Mouse (Mus musculus): Measurements from ENCODE around the gene Hrc.

Hrc gene

DNA sequence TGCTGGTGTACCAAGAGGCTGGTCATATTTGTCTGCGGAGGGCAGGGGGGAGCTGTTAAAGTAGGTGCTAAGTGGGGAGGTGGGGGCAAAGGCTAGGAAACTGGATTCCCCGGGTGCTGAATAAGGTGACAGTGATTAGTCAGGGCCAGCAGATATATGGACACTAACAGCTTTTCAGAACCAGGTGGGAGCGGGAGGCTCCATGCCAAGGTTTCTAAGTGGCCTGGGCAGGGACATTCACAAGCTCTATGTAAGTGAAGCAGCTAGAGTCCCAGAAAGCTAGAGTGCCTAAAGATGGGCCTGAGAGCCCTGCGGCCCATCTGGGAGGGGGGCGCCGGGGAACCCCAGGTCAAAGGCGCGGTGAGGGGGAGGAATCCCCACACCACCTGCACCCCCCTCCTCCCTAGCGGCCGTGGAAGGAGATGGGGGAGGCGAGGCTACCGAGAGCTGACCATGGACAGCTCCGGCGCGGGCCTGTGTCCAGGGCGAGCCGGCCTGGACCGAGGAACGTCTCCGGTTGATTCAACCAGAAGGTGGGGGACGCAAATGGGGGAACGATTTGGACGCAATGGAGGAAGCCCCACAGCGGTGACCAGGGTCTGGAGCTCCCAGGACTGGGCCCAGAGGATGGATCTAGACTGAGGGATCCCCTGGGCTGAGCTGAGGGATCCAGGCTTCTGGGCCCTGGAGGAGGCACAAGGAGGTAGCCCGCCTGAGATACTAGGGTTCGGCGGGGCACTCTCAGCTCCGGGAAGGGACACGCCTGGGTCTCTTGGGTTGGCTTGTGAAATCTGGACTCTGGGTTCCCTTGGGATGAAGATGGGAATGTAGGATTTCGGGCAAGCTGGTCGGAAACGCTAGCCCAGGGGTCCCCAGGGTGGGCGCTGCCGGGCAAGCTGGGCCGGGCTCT, 30.9 kb downstream of the Hrc start:
- no peak for DNase-seq (ENCODE audit: extremely low read depth, low read depth)

DNA sequence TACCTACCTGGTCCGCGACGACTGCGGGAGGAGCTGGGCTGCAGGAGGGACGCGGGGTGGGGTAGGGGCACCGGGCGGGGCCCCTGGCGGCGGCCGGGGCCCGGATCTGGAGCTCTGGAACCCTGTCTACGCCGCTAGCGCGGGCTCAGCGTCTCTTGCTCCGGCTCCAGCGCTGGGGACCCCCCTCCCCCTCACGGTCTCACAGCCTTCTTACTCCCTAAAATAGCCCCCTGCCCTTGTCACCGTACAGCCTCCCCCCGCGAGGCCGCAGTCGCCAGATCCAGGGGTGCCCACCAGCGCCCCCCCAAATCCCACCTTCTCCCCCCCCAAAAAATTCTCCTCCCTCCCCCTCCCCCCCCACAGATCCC, 31.5 kb downstream of the Hrc start, which contains the start of gene Ppfia3:
TSS of gene Ppfia3 (minus strand) at position 368 of the 368 bp plus-strand sequence.
- no peak for DNase-seq (ENCODE audit: extremely low read depth, low read depth)

- peak; percentile 81 for DNase-seq (ENCODE audit: extremely low read depth, low read depth)
Observed at GRCm38 (mm10) chr7:45367020-45367880, 32.2 kb downstream of the Hrc start.

DNA sequence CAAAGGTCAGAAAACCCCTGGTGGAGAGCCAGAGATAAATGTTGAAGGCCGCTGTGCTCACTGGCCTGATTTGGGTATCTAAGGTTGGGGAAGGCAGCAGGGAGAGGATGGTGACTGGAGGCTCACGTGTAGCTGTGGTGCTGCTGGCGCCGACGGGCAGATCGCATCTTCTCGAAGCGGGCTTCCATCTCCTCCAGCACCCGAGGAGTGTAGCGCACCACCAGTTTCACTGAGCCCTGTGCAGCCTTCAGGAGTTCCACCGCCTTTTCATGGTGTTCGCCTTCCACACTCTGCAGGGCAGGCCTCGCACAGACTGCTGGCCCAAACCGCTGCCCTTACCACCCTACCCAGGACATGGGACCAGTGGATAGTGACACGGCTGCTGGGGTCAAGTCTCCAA, 33.1 kb downstream of the Hrc start:
- DNase-seq (ENCODE audit: extremely low read depth, low read depth): no peak

GRCm38 (mm10) chr7:45369022-45369745, 34.1 kb downstream of the Hrc start:
- DNase-seq (ENCODE audit: extremely low read depth, low read depth): no peak

GRCm38 (mm10) chr7:45369836-45370474, 34.9 kb downstream of the Hrc start:
- DNase-seq (ENCODE audit: extremely low read depth, low read depth): no peak

DNA sequence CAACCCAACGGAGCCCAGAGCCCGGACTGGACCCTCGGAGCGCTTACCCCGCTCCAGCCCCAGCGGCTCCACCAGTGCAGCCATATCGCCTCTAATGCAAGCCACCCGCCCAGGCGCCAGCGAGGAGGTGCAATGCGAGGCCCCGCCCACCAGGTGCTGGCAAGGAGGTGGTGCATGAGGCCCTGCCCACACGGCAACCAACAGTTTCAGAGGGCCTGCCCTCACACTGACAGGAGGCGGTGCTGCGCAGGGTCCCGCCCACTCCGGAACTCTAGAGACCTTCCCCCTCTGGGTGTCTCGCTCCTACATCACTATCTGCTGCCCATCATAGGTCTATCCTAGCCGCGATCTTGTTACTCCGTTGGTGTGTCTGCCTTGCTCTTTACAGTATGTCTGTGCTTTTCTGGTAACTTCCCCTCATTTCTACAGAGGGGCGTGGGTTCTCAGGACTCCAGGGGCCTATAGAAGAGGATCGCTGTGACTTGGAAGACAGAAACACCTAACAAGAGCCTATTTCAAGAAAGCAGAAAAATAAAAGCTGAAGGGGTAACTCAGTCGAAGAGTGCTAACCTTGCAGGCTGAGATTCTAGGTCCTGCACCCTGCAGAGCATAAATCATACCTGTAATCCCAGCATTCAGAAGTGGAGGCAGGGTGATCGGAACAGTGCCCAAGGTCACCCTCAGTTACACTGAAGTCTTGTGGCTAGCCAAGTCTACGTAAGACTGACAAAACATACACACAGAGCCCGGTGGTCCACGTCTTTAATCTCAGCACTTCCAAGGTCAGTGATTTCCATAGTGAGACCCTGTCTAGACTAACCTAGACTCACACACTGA, 35.6 kb downstream of the Hrc start, which contains the start of gene Lin7b:
TSS of gene Lin7b (minus strand) at position 109 of the 837 bp plus-strand sequence.
- DNase-seq (ENCODE audit: extremely low read depth, low read depth): peak; percentile 70

DNA sequence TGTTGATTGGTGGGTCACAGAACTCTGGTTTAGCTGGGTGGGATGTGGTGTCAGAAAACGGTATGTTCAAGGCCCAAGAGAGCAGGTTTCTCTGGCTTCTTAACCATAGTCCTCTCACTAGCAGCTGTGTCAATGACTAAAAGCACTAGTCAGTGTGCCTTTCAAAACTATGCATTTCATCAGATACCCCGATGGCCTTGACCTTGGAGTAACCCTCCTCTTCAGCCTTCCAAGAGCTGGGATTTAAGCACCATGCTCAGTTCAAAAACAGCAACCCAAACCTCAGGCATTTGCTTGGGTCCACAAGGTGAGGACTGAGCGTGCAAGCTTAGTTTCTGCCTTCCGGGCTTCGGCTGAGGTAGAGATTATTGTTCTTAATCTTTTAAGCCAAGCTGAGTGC, 37.3 kb downstream of the Hrc start:
- no peak for DNase-seq (ENCODE audit: extremely low read depth, low read depth)

DNA sequence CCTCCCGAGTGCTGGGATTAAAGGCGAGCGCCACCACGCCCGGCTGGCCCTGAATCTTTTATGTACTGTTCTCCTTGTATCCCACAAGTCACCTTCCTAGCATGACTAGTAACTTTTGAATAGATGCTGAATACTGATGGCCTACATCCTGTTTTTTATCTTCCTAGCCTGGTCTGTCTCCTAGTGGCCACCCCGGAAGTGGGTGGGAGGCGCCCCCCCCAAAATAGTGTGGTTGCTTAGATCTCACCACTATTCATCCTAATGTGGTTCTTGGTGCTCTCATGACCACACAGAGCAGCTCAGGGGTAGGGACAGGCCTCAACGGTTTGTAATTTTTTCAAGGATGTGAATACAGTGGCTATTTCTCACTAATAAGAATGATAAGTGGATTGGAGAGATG, 39.5 kb downstream of the Hrc start:
- DNase-seq (ENCODE audit: extremely low read depth, low read depth): peak; percentile 76

- DNase-seq (ENCODE audit: extremely low read depth, low read depth): no peak
Observed at GRCm38 (mm10) chr7:45376057-45376456, 41.0 kb downstream of the Hrc start.

- no peak for DNase-seq (ENCODE audit: extremely low read depth, low read depth)
Observed at GRCm38 (mm10) chr7:45386077-45386476, 51.0 kb downstream of the Hrc start.

Data from MEL-GATA-1-ER (cell line).